8 mouse cellular contexts compared by ENCODE assay signal in genomic region chr8:80865181-80865784, GRCm38 (mm10). TPM values are rescaled to one million over a fixed set of nuclear protein-coding genes. Genes with fewer than 3 reads are reported as not detected.
A peak's percentile ranks its signal among the peaks of the same experiment; 100 is the strongest.
DNase-seq lines count a peak whose midpoint lies in the region.

No protein-coding gene starts in this region.

- peak; percentile 22 for DNase-seq in cerebellum, adult 11-12 months
- DNase-seq in cerebellum, adult 11 months: no peak
- DNase-seq in lung, adult 18-20 months: peak; percentile 59 to 70
- no peak for DNase-seq in lung, postnatal 4 days
- DNase-seq in layer of hippocampus, adult 8-10 months (ENCODE audit: low spot score in 2 of 2): peak; percentile 67 to 71
- peak; percentile 66 to 68 for DNase-seq in right cerebral cortex, postnatal 10 days (ENCODE audit: low spot score in 2 of 2)
- DNase-seq in kidney, adult 9 months: no peak
- DNase-seq in adrenal gland, adult 18-20 months (ENCODE audit: low spot score in 2 of 2): no peak

RNA-seq across cellular contexts. Expression of gene Gab1, which starts 15.0 kb away (rescaled TPM):
- total RNA-seq in layer of hippocampus, adult 8-10 months (2022): 10 to 100 TPM; 19.4 to 24.9 (median 22.3) TPM
- total RNA-seq in adrenal gland, adult 18-20 months (2021): 10 to 100 TPM; 15.8 to 16.0 TPM

Comparison
In these comparisons a context has a peak if more than half of its experiments do, and no peak if none do; other contexts are left out.
1. DNase-seq: peak in cerebellum, adult 11-12 months (single experiment), lung, adult 18-20 months (2 of 2), layer of hippocampus, adult 8-10 months (2 of 2) and right cerebral cortex, postnatal 10 days (2 of 2); none in cerebellum, adult 11 months (single experiment), lung, postnatal 4 days (0 of 2), kidney, adult 9 months (single experiment) and adrenal gland, adult 18-20 months (0 of 2).